Mouse (Mus musculus) spleen, postnatal 36 days (tissue): ENCODE results near the gene Pdhx.

Experiments
- DNase-seq, 2 experiments: peaks; one replicate each; pipeline ENCODE4 v3.0.0; 2022; ENCODE audit warnings: low spot score in 2 of 2, mixed read lengths in 1 of 2

Pdhx gene

DNA sequence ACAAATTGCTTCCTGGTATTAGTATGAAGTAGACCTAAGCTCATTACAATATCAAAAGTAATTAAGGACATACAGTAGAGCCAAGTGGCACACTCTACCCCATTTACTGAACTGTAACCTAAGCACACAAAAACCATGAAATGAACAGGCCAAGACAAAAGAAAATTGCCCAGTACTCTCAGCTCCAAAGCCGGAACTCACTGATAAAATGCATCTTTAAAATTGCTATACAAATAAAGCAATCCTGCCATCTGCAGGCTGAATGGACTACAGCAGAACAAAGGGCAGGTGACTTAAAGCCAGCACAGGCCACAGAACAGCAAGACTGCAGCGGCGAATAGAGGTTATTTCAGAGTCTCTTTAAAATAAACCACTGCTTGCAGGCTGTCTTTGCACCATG is 10.4 kb downstream of the Pdhx start:
- peak; percentile 28 to 45 for DNase-seq

DNA sequence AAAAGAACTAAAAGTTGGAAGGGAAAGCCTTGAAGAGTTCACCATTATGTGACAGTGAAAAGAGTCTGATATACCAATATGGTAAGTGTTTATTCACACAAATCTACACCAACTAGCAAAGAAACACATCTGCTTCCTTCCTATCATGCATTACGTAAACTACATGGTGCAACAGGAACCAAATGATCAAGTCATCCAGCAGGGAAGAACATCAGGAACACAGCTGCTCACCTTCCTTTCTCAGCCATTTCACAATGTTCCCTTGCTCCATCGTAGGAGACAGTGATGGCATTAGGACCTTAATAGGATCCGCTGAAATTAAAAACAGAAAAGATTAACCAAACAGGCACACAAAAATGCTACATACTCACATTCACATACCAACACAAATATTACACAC is 15.0 kb downstream of the Pdhx start:
- DNase-seq = no peak

DNA sequence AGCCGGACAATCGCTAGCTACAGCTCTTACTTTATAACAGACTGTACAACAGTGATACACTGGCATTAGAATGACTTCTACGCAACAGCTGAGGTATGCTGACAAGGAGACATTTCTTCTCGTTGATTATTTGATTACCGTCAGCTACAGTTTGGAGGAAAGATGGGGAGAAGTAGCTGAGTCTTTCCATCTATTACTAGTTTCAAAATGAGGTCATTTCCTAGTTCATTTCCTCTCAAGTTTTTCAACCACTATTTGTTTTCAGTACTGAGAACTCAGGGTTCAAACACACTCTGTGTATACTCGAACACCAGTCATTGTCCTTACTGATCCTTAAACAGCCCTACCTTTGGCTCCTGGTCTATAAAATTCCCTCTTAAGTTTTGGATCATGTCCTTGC is 17.5 kb downstream of the Pdhx start:
- DNase-seq = no peak

DNA sequence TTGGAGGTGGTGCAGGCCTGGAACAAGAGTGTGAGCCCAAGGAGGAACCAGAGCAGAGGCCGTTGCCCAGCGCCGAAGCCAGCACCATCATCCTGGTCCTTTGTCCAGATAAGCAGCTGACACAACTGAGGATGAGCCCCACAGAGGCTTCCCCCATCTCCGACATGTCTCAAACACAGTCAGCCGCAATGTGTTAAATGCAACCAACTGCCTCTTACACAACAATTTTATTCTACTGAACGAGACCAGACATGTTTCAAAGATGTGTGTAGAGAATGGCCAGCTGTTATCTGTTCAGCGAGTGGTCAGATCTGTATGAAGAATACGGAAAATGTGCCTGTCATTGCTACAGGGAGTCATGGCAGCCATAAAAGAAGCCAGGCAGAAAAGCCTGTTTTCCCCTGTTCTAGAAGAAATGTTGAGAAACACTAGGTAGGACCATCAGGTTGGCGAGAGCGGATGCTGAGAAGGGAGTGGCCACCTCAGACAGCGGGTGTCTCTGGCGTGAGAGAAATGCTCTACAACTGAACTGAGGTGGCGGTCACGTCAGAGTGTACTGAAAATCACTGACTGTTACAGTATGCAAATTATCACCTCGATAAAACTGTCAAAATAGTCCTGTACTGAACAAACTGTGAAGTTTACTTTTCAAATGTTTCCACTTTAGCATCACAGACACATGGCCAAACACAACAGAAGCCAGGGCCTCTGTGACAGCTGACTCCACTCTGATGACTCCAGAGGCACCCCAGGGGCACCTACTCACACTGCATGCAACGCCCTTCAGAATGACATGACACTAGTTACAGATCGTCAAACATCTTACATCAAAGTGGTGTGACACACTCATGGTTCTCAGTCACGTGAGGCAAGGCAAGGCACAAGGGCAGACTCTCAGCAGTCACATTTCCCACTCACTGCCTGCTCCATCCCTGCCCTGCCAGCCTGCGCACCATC is 21.1 kb downstream of the Pdhx start:
- DNase-seq = peak in 1 of 2 experiments; percentile 14

DNA sequence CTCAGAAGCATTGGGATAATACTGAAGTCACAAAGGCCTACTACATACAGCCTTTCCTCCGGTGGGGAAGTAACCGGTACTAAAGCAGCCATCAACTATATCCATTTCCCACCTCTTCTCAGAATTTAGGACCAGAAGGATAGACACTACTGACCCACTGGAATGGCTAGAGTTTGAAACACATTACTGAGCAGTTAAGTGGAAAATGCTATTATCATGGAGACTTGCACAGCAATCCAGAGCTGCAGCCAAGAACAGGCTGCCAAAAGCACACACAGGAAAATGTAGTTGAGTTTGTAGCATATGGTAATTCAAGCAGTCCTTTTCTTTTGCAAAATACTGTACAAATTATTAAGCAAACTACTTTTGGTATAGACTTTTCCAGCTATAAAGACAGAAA is 28.0 kb downstream of the Pdhx start:
- DNase-seq = no peak

DNA sequence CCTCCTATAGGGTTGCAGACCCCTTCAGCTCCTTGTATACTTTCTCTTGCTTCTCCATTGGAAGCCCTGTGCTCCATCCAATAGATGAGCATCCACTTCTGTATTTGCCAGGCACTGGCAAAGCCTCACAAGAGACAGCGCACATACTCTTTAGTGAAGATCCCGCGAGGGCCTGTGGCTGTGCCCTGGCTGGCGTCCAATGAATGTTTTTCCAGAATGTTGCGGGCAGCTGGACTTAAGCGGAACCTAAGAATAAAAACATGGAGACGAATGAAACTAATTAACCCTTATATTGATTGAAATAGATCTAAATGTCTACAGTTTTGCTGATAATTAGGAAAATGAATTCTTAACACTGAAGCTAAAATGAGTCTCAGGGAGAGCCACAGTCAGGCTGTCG is 32.4 kb downstream of the Pdhx start:
- DNase-seq = no peak

DNA sequence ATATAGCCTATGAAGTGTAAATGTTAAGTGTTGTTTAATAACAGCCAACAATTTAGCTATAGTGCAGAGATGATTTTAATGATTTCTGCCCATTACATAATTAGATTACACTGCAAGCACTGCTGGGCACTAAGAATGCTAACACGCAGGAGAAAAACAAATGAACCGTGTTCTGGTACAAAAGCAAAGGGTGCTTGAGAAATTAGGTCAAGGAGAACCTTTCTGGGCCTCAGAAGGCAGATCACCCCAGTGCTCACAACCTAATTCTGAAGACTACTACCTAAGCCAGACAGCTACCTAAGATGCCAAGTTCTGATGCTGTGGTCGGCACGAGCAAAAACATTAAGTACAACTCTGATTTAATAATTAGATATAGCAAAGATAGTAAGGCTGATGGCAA is 35.5 kb downstream of the Pdhx start:
- no peak for DNase-seq

DNA sequence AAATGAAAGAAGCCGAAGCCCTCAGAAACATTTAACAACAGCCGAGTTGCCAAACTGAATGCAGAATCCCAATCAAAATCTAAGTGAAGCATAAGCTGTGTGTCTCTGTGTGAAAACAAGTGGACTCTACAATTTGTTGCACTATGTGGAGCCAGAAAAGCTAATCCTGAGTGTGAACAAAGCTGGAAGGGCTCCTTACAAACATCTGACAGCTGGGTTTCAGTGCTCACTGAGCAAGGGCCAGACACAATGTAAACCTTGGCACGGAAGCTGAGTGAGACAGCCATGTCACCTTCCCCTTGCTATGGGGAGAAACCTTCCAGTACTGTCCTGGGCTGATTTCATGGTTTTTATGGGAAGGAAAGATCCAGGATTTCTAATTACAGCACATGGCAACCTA is 50.6 kb downstream of the Pdhx start:
- no peak for DNase-seq

DNA sequence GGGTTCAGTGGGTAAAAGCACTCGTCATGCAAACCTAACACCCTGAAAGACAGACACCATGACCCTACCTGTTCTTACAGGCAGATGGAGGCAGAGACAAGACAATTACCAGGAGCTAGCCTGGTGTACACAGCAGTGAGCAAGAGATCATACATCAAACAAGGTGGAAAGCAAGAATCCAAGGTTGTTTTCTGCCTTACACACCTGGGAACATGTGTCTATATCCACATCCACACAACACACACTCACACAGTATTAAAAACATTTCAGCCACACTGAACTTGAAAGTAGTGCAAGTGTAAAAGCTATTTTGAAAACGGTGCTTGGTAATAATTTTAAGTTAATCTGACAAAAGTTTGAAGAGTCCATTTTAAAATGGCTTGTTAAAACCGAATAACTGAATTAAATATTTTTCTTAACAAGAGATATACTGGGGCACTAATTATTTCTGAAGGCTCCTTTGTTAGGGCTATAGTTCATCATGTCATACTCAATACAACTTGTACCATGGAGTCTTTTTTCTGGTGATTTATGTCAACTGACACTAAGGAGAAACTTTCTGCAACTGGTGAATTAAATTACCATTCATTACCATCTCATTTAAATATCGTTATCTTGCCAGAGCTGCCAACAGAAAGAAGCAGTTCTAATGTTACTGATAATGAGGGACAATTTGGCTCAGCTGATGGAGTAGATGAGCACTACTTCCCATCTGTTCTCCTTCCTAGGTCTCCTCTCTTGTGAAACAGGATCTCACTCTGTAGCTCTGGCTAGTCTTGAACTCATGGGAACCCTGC is 52.9 kb downstream of the Pdhx start:
- DNase-seq = no peak

DNA sequence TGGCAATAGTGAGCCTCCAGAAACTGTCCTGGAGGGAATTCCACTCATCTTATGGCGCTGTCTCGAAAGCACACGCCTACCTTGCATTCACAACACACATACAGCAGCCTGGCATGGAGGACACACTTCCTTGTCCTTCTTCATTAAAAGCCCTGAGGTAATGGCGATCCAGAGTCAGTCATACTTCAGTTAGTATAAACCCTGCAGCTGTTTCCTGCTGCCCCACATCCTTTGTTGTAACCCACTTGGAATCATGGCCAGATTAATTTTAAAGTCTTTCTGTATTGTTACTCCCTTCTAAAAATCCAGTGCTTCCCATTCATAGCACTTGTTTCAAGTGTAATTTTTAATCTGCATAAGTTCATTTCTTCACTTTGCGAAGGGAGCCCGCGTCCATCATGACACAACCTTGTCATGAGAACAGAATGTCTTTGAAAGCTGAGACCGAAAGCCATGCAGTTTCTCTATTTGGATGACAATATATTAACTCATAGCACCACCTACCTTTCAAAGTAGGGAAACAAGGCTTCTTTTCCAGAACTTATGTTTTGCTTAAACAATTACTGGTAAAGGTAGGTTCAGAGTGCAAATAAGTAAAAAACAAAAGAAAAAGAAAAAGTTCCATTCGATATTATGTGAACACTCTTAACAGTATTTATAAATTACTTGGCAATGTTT is 54.4 kb downstream of the Pdhx start:
- peak; percentile 10 to 27 for DNase-seq

DNA sequence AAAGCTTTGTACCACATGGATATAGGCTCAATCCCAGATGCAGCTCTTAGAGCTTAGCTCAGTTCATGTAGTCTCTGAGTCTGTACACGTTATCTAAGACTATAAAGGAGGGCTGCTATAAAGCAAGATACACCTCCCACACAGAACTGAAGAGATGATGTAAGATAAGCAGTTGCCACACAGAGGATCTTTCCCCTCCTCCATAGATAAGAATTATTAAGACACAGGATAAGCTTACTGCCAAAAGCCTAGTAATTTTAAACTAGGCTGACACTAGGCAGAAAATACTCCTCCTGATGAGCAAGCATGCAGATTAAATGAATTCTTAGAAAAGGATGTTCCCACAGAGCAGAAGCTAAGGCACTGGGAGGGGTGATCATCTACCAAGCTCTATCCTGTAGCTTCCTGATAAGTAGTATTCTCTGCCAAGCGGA is 55.9 kb downstream of the Pdhx start:
- no peak for DNase-seq

DNA sequence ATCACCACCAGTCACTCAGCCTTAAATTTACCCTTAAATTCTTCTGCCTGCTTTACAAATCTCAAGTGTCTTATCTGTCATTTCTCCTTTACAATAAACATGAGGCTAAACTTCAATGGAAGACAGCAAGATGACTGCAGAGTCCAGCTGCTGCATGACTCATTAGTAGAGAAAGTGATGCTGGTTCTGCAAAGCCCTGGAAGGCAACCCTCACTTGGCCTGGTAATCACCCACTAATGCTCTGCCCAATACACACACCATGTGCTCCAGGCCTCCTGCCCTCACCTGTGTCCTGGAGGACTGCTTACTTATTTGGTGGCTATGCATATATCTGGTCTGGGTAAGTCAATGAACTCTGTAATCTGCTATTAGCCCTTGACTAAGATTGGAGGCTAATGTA is 57.2 kb downstream of the Pdhx start:
- no peak for DNase-seq

DNA sequence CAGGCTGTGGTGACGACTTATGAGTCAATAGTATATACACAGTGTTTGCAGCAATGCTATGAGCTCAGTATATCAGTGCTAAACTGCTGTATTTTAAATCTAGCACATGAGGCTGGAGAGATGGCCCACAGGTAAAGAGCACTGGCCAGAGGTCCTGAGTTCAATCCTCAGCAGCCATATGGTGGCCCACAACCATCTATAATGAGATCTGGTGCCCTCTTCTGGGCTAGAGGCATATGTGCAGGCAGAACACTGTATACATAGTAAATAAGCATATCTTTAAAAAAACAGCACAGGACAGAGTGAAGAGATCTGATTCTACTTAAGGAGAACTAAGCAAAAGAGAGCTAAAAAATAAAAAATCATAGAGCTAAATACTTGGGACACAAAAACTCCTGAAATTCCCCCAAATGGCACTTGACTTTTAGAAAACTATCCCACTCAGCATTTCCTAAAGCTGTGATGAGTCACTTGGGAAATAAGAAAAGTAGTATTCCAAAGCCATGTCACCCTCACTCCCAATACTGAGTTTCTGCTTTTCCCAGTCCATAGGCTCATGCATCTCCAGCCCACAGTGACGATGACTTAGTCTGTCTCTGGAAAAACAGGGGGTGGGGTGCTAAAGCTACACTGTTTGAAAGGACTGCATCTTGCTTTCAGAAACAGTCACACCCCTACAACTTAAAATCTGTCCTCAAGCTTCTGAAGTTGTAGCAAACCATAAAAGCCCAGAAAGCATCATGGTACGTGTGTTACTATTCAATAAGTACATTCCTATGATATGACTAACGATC is 60.3 kb downstream of the Pdhx start:
- DNase-seq = no peak

DNA sequence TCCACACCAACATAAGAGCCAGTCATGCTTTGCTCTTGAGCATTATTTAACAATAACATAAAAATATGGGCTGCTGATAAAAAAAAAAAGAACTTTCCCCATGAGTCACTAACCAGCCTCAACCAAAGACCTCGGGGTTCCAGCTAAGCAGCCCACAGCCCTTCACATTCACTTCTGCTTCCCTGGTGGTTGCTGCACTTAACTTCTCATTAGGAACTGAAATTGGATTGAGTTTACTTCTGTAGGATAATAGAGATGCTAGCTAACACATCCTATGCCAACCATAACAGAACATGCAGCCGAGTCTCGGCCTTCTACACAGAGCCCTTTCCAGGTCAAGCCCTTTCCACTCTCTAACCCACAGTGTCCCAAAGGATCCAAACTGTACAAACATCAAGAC is 65.1 kb downstream of the Pdhx start:
- DNase-seq = no peak

DNA sequence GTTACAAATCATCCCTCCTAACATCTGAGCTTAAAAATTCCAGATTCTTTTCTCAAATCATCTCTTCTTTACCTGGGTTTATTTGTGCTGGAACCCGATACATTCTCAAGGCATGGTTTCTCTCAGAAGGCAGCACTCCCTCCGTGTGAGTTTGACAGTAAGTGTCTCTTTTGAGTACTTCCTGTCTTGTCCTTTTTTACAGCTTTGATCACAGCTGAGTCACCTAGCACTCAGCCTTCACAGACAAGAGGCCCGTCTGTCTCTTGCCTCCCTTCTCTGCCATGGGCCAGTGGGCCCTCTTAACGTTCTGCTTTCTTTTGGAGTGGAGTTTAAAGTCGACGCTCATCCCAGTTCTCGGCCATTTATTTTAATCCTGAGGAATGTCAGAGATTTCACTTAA is 68.7 kb downstream of the Pdhx start:
- DNase-seq = no peak

DNA sequence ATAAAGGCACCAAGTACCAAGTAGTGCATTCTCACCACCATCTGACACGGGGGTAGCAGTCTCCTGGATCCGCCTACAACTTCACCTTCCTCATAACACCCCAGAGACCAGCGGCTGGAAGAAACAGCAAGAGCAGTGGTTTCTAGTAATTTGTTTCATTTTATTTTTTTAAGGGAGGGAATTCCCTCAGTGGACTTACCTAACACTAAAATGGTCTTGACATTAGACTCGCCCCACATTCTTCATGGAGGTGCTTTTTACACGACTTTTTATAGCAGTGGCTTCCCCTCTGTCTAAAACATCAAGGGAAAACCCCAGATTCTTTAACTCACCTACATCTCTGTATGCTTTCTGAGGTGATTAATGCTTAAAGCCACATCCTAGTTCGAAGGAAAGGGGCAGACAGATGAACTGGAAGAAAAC is 74.1 kb downstream of the Pdhx start:
- peak; percentile 44 to 45 for DNase-seq

DNA sequence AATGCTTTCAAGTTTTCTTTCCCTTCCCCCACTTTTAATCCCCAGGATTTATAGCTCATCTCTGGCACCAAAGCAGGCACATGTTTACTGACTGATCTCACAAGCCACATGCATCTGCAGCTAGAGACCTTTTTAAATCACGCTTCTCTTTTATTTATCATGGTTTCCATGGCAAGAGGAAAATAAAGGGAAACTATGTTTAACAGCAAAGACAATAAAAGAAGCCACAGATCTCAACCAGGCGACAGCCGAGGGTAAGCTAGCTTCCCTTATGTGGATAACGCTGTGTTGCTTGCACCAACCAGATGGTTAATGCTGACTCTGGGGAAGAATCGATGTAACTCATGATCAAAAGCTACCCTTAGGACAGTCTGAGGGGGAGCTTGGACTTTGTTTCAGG is 75.0 kb downstream of the Pdhx start:
- DNase-seq = no peak

DNA sequence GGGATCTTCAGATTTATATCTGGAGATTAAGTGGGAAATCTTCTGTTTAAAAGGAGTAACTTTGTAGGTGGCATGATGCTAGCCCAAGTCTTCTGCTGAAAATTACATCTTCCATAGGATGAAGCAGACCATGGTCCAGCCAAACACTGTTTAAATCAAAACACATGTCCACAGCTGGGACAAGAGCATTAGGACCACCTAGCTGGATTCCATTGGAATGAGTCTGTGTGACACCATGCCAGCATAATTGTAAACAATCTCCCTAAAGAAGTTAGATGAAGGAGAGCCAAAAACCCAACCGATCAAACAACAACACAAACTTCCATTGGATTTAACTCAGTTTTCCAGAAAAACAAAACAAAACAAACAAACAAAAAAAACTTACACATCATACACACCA is 75.4 kb downstream of the Pdhx start:
- no peak for DNase-seq

DNA sequence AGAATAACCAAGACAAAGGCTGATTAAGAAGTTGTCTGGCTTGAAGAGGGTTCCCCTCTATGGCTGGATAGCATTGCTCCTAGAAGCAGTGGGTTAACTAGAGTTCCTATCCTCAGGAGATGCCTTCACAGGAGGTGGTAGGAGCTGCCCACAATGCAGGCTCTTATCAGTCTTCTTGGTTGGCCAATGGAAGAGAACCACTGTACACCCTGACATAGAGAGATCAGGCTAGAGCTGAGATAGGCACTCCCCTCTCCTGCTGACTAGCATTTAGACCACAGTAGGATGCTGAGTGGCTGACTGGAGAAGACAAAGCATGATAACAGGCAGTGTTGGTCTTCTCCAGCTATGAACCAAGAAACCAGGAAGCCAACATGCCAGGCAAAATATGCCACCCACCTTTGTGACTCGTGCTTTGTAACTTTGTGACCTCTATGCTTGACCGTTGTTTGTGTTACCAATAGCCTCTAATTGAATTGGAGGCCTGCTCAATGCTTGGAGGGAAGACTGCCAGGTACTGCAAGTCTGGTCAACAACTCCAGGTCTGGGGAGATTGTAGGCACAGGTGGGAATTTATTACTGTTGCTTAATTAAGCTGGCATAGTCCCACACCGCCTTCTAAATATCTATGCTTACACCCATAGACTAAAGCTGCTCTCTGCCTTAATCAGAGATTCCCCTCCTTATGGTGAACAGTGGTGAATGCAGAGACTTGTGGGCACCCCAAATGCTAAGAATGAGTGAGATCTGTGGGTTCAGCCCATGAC is 79.3 kb downstream of the Pdhx start:
- DNase-seq = no peak

DNA sequence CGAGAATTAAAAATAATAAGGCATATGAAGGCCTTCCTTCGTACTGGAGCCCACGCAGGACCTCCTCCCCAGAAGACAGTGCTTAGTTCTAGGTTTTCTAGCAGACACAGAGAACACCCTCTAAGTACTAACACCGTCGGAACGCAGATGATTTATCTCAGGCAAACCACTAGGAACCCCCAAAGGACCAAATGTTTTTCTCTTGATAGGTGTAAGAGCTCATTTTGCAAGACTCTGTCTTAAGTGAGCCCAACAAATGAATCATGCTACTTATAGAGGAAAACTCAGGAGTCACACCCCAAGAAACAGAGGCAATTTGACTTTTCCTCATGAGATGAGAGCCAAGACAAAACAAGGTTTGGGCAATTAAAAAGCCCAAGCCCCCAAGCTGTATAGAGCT is 80.9 kb downstream of the Pdhx start:
- no peak for DNase-seq

DNA sequence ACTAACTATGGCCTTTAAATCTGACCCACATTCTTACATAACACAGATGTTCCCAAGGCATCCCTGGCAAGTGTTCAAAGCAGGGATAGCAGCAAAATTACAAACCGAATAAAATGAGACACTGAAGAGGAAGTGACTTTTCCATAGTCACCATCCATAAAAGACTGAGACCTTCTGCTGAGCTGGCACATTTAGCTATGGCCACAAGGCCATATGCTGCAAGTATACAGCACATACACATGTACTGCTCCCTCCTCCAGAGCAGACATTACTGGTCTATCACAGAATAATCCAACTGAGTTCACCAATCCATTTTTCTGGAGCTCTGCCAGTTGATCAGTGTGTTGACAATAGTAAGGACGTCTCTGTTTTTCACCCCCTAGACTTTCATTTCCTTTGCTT is 83.0 kb downstream of the Pdhx start:
- peak; percentile 43 to 65 for DNase-seq
